Mouse (Mus musculus) G1E (cell line): ENCODE results near the gene Atp8b5. TPM values are rescaled to one million over a fixed set of nuclear protein-coding genes. Genes with fewer than 3 reads are reported as not detected.

Source experiments
- ATAC-seq: 2 replicates; pipeline ENCODE4 v1.8.0; 2016; ENCODE audit warnings: mild to moderate bottlenecking; ENCODE audit not compliant: insufficient number of reproducible peaks, poor library complexity, low FRiP score, severe bottlenecking; ENCODE audit errors: extremely low read depth
- DNase-seq: peaks from one replicate; pipeline ENCODE4 v3.0.0; 2012; ENCODE audit warnings: low spot score
- H3K27me3 ChIP-seq: 2 replicates; pipeline ENCODE4 v1.6.1; 2012; ENCODE audit warnings: mild to moderate bottlenecking, low read length, inconsistent platforms; ENCODE audit not compliant: insufficient read depth
- H3K36me3 ChIP-seq: replicated peaks from 2 replicates; pipeline ENCODE3; 2012; ENCODE audit warnings: mild to moderate bottlenecking, inconsistent platforms
- H3K4me1 ChIP-seq: 2 replicates; pipeline ENCODE4 v1.6.1; 2012; ENCODE audit warnings: low read depth, low read length, inconsistent platforms, mixed read lengths; ENCODE audit not compliant: insufficient read depth
- H3K4me3 ChIP-seq: 2 replicates; pipeline ENCODE4 v1.5.1; 2012; ENCODE audit warnings: low read depth, mild to moderate bottlenecking, inconsistent platforms, low read length, moderate library complexity, mixed read lengths
- H3K9me3 ChIP-seq: replicated peaks from 2 replicates; pipeline ENCODE4 v1.6.1; 2012; ENCODE audit warnings: inconsistent platforms
- CTCF ChIP-seq: IDR thresholded peaks from 2 replicates; pipeline ENCODE4 v1.5.1; 2012; ENCODE audit warnings: low read depth, low read length, inconsistent platforms, mixed read lengths
- GATA1 ChIP-seq: IDR thresholded peaks from 2 replicates; pipeline ENCODE4 v1.6.1; 2012; ENCODE audit warnings: borderline replicate concordance, low read length, inconsistent platforms, mixed read lengths
- GATA2 ChIP-seq: IDR thresholded peaks from 2 replicates; pipeline ENCODE4 v1.6.1; 2012; ENCODE audit warnings: low read depth, low read length, inconsistent platforms, borderline replicate concordance
- POLR2AphosphoS5 ChIP-seq: IDR thresholded peaks from 2 replicates; pipeline ENCODE4 v1.6.1; 2012; ENCODE audit warnings: low read depth, low read length, inconsistent platforms; ENCODE audit not compliant: insufficient replicate concordance
- TAL1 ChIP-seq: conservative IDR thresholded peaks from 2 replicates; pipeline ENCODE4 v1.6.1; 2012; ENCODE audit warnings: low read depth, low read length, inconsistent platforms, mixed read lengths
- polyA plus RNA-seq: library from polyadenylated mRNA; stranded (reverse); fragments of >175 nt; gene quantifications from 2 replicates; pipeline ENCODE4 v1.2.3, GENCODE M21; 2012
- total RNA-seq, 2 experiments: library from RNA; stranded (forward) in 1 of 2; stranded (reverse) in 1 of 2; fragments of 200-1000 nt in 1 of 2; fragments of >200 nt in 1 of 2; fragmentation: Nextera tagmentation in 1 of 2; gene quantifications; 2 replicates each; pipeline ENCODE4 v1.2.3; 2014 to 2017

The Atp8b5 gene
- total and polyA plus RNA-seq, 3 experiments = 0.24 to 5.3 (median 3.5) TPM

GRCm38 (mm10) chr4:43244022-43244421 lies 22.9 kb upstream of the Atp8b5 start:
- H3K27me3 ChIP-seq = peaks cover 32% of the 10 kb centered on the region; the same call in 1 of the 2 replicates
- H3K36me3 ChIP-seq = no peaks in the 10 kb centered on the region
- H3K4me3 ChIP-seq = no peak overlapping the region
- TF ChIP-seq GATA2 (no peak), CTCF (no peak), GATA1 (no peak), TAL1 (no peak), POLR2AphosphoS5 (no peak)
- DNase-seq (no peak), ATAC-seq (no peak)
- no peaks in the 10 kb centered on the region for H3K4me1 ChIP-seq
- no peaks in the 10 kb centered on the region for H3K9me3 ChIP-seq

- TF ChIP-seq CTCF = no peak
- no peak for TF ChIP-seq GATA1
- no peak for TF ChIP-seq TAL1
- no peak for TF ChIP-seq GATA2
- TF ChIP-seq POLR2AphosphoS5 = no peak
- H3K27me3 ChIP-seq = peaks cover 42% of the 10 kb centered on the region; the same call in 1 of the 2 replicates
- no peaks in the 10 kb centered on the region for H3K36me3 ChIP-seq
- no peaks in the 10 kb centered on the region for H3K4me1 ChIP-seq
- no peak for DNase-seq
- ATAC-seq = no peak
- no peaks in the 10 kb centered on the region for H3K9me3 ChIP-seq
- no peak overlapping the region for H3K4me3 ChIP-seq
These were observed 21.2 kb upstream of the Atp8b5 start for GRCm38 (mm10) chr4:43245776-43246175.

GRCm38 (mm10) chr4:43248026-43248425 lies 18.9 kb upstream of the Atp8b5 start:
- ATAC-seq (no peak), DNase-seq (no peak)
- Histone ChIP-seq H3K4me3 (no peak overlapping the region), H3K27me3 (peaks cover 33% of the 10 kb centered on the region; the same call in 1 of the 2 replicates), H3K9me3 (no peaks in the 10 kb centered on the region), H3K4me1 (no peaks in the 10 kb centered on the region), H3K36me3 (no peaks in the 10 kb centered on the region)
- TF ChIP-seq TAL1 (no peak), POLR2AphosphoS5 (no peak), GATA1 (no peak), GATA2 (no peak), CTCF (no peak)

GRCm38 (mm10) chr4:43248909-43249308 lies 18.1 kb upstream of the Atp8b5 start:
- H3K4me3 ChIP-seq = no peak overlapping the region
- peaks cover 37% of the 10 kb centered on the region; the same call in 1 of the 2 replicates for H3K27me3 ChIP-seq
- no peaks in the 10 kb centered on the region for H3K9me3 ChIP-seq
- no peaks in the 10 kb centered on the region for H3K36me3 ChIP-seq
- no peak for TF ChIP-seq CTCF
- no peak for TF ChIP-seq POLR2AphosphoS5
- TF ChIP-seq GATA2 = no peak
- TF ChIP-seq TAL1 = no peak
- TF ChIP-seq GATA1 = no peak
- no peaks in the 10 kb centered on the region for H3K4me1 ChIP-seq
- ATAC-seq = no peak
- DNase-seq = no peak

GRCm38 (mm10) chr4:43251269-43251668 lies 15.7 kb upstream of the Atp8b5 start:
- DNase-seq = no peak
- H3K36me3 ChIP-seq = no peaks in the 10 kb centered on the region
- ATAC-seq = no peak
- TF ChIP-seq GATA1 = no peak
- no peak for TF ChIP-seq TAL1
- H3K9me3 ChIP-seq = no peaks in the 10 kb centered on the region
- no peaks in the 10 kb centered on the region for H3K4me1 ChIP-seq
- H3K4me3 ChIP-seq = no peak overlapping the region
- H3K27me3 ChIP-seq = peaks cover 32% of the 10 kb centered on the region; the same call in 1 of the 2 replicates

GRCm38 (mm10) chr4:43257040-43257439 lies 9.9 kb upstream of the Atp8b5 start:
- no peak overlapping the region for H3K4me3 ChIP-seq
- no peaks in the 10 kb centered on the region for H3K4me1 ChIP-seq
- ATAC-seq (no peak), DNase-seq (peak; percentile 11)
- peaks cover 35% of the 10 kb centered on the region for H3K27me3 ChIP-seq
- TF ChIP-seq POLR2AphosphoS5 (no peak), CTCF (0 out of 2 replicates have a peak, but pooled peaks have one; percentile 4)
- H3K9me3 ChIP-seq = no peaks in the 10 kb centered on the region
- H3K36me3 ChIP-seq = no peaks in the 10 kb centered on the region

GRCm38 (mm10) chr4:43258556-43258955 lies 8.4 kb upstream of the Atp8b5 start:
- TF ChIP-seq GATA1 (no peak), POLR2AphosphoS5 (no peak), GATA2 (no peak), TAL1 (no peak), CTCF (no peak)
- no peak for ATAC-seq
- H3K4me1 ChIP-seq = no peaks in the 10 kb centered on the region

More at GRCm38 (mm10) chr4:43258556-43258955, 8.4 kb upstream of the Atp8b5 start:
- H3K4me3 ChIP-seq = no peak overlapping the region
- H3K27me3 ChIP-seq = peaks cover 36% of the 10 kb centered on the region
- no peak for DNase-seq
- no peaks in the 10 kb centered on the region for H3K36me3 ChIP-seq
- H3K9me3 ChIP-seq = no peaks in the 10 kb centered on the region
